Mouse (Mus musculus): ENCODE measurements around the gene Eif1. TPM values are rescaled to one million over a fixed set of nuclear protein-coding genes. Genes with fewer than 3 reads are reported as not detected.
A peak's percentile ranks its signal among the peaks of the same experiment; 100 is the strongest.
"Not testable (repeated sequence)": the region's sequence is repeated elsewhere in the genome, so short reads cannot be mapped to it uniquely, and the experiment has no call there.

The Eif1 gene
- total RNA-seq, 1 experiment from 2014 or later: 225 TPM

- ATAC-seq (replicated peaks in 1 of 2; ENCODE audit: insufficient read depth in 1 of 2, low FRiP score in 2 of 2, low TSS enrichment in 1 of 2, low read depth in 1 of 2, poor library complexity in 2 of 2, severe bottlenecking in 2 of 2): no peak
These were observed 8.1 kb downstream of the Eif1 start for GRCm38 (mm10) chr11:100327761-100328160.

GRCm38 (mm10) chr11:100330235-100330634 is 10.6 kb downstream of the Eif1 start:
- ATAC-seq (replicated peaks in 1 of 2; ENCODE audit: insufficient read depth in 1 of 2, low FRiP score in 2 of 2, low TSS enrichment in 1 of 2, low read depth in 1 of 2, poor library complexity in 2 of 2, severe bottlenecking in 2 of 2): no peak

- ATAC-seq (replicated peaks in 1 of 2; ENCODE audit: insufficient read depth in 1 of 2, low FRiP score in 2 of 2, low TSS enrichment in 1 of 2, low read depth in 1 of 2, poor library complexity in 2 of 2, severe bottlenecking in 2 of 2): not testable (repeated sequence)
These were observed 11.2 kb downstream of the Eif1 start for GRCm38 (mm10) chr11:100330816-100331375.

- ATAC-seq (replicated peaks in 1 of 2; ENCODE audit: insufficient read depth in 1 of 2, low FRiP score in 2 of 2, low TSS enrichment in 1 of 2, low read depth in 1 of 2, poor library complexity in 2 of 2, severe bottlenecking in 2 of 2): no peak
These were observed 13.3 kb downstream of the Eif1 start for GRCm38 (mm10) chr11:100332766-100333515.

- ATAC-seq (replicated peaks in 1 of 2; ENCODE audit: insufficient read depth in 1 of 2, low FRiP score in 2 of 2, low TSS enrichment in 1 of 2, low read depth in 1 of 2, poor library complexity in 2 of 2, severe bottlenecking in 2 of 2): no peak
These were observed 14.3 kb downstream of the Eif1 start, which contains the start of gene Gast for GRCm38 (mm10) chr11:100333944-100334457. Gene Gast, plus strand, starts transcription at chr11:100334407.

- ATAC-seq (replicated peaks in 1 of 2; ENCODE audit: insufficient read depth in 1 of 2, low FRiP score in 2 of 2, low TSS enrichment in 1 of 2, low read depth in 1 of 2, poor library complexity in 2 of 2, severe bottlenecking in 2 of 2): no peak
These were observed 16.0 kb downstream of the Eif1 start for GRCm38 (mm10) chr11:100335731-100336130.

GRCm38 (mm10) chr11:100344269-100344668 is 24.6 kb downstream of the Eif1 start:
- no peak for ATAC-seq (replicated peaks in 1 of 2; ENCODE audit: insufficient read depth in 1 of 2, low FRiP score in 2 of 2, low TSS enrichment in 1 of 2, low read depth in 1 of 2, poor library complexity in 2 of 2, severe bottlenecking in 2 of 2)

GRCm38 (mm10) chr11:100352076-100352857 is 32.6 kb downstream of the Eif1 start:
- peak in 1 of 2 experiments; percentile 49; a peak in 3 of 4 replicates for ATAC-seq (replicated peaks in 1 of 2; ENCODE audit: insufficient read depth in 1 of 2, low FRiP score in 2 of 2, low TSS enrichment in 1 of 2, low read depth in 1 of 2, poor library complexity in 2 of 2, severe bottlenecking in 2 of 2)

GRCm38 (mm10) chr11:100355151-100355951 is 35.7 kb downstream of the Eif1 start:
- ATAC-seq (replicated peaks in 1 of 2; ENCODE audit: insufficient read depth in 1 of 2, low FRiP score in 2 of 2, low TSS enrichment in 1 of 2, low read depth in 1 of 2, poor library complexity in 2 of 2, severe bottlenecking in 2 of 2): peak; percentile 28 to 60

- peak; percentile 15 to 29; a peak in 2 of 4 replicates for ATAC-seq (replicated peaks in 1 of 2; ENCODE audit: insufficient read depth in 1 of 2, low FRiP score in 2 of 2, low TSS enrichment in 1 of 2, low read depth in 1 of 2, poor library complexity in 2 of 2, severe bottlenecking in 2 of 2)
These were observed 36.5 kb downstream of the Eif1 start, which contains the start of gene Hap1 for GRCm38 (mm10) chr11:100355972-100356818. Gene Hap1, minus strand, starts transcription at chr11:100356128.

GRCm38 (mm10) chr11:100356819-100357211 is 37.1 kb downstream of the Eif1 start:
- no peak for ATAC-seq (replicated peaks in 1 of 2; ENCODE audit: insufficient read depth in 1 of 2, low FRiP score in 2 of 2, low TSS enrichment in 1 of 2, low read depth in 1 of 2, poor library complexity in 2 of 2, severe bottlenecking in 2 of 2)

- no peak for ATAC-seq (replicated peaks in 1 of 2; ENCODE audit: insufficient read depth in 1 of 2, low FRiP score in 2 of 2, low TSS enrichment in 1 of 2, low read depth in 1 of 2, poor library complexity in 2 of 2, severe bottlenecking in 2 of 2)
These were observed 37.7 kb downstream of the Eif1 start for GRCm38 (mm10) chr11:100357408-100357807.

GRCm38 (mm10) chr11:100360175-100360574 is 40.5 kb downstream of the Eif1 start:
- ATAC-seq (replicated peaks in 1 of 2; ENCODE audit: insufficient read depth in 1 of 2, low FRiP score in 2 of 2, low TSS enrichment in 1 of 2, low read depth in 1 of 2, poor library complexity in 2 of 2, severe bottlenecking in 2 of 2): no peak

- ATAC-seq (replicated peaks in 1 of 2; ENCODE audit: insufficient read depth in 1 of 2, low FRiP score in 2 of 2, low TSS enrichment in 1 of 2, low read depth in 1 of 2, poor library complexity in 2 of 2, severe bottlenecking in 2 of 2): peak in 1 of 2 experiments; percentile 47; a peak in 1 of 4 replicates
These were observed 41.4 kb downstream of the Eif1 start for GRCm38 (mm10) chr11:100361059-100361458.

GRCm38 (mm10) chr11:100362209-100362978 is 42.7 kb downstream of the Eif1 start:
- ATAC-seq (replicated peaks in 1 of 2; ENCODE audit: insufficient read depth in 1 of 2, low FRiP score in 2 of 2, low TSS enrichment in 1 of 2, low read depth in 1 of 2, poor library complexity in 2 of 2, severe bottlenecking in 2 of 2): peak; percentile 58 to 74; a peak in 3 of 4 replicates
